Mouse (Mus musculus): ENCODE measurements around the gene Dapp1.
A peak's percentile ranks its signal among the peaks of the same experiment; 100 is the strongest.
"Not testable (repeated sequence)": the region's sequence is repeated elsewhere in the genome, so short reads cannot be mapped to it uniquely, and the experiment has no call there.

The Dapp1 gene

GRCm38 (mm10) chr3:137955560-137956081 lies 25.7 kb downstream of the Dapp1 start:
- DNase-seq (ENCODE audit: inconsistent age in 2 of 2, low spot score in 1 of 2) = peak in 1 of 2 experiments; percentile 44

- DNase-seq (ENCODE audit: inconsistent age in 2 of 2, low spot score in 1 of 2) = peak in 1 of 2 experiments; percentile 32
Measured at GRCm38 (mm10) chr3:137954256-137954916, 27.0 kb downstream of the Dapp1 start.

GRCm38 (mm10) chr3:137952914-137953880 lies 28.1 kb downstream of the Dapp1 start:
- DNase-seq (ENCODE audit: inconsistent age in 2 of 2, low spot score in 1 of 2) = peak in 1 of 2 experiments; percentile 67

GRCm38 (mm10) chr3:137952225-137952913 lies 29.0 kb downstream of the Dapp1 start:
- DNase-seq (ENCODE audit: inconsistent age in 2 of 2, low spot score in 1 of 2) = peak; percentile 78 to 83

- peak; percentile 63 to 75 for DNase-seq (ENCODE audit: inconsistent age in 2 of 2, low spot score in 1 of 2)
Measured at GRCm38 (mm10) chr3:137951819-137952218, 29.5 kb downstream of the Dapp1 start.

- not testable (repeated sequence) for DNase-seq (ENCODE audit: inconsistent age in 2 of 2, low spot score in 1 of 2)
Measured at GRCm38 (mm10) chr3:137951302-137951701, 30.0 kb downstream of the Dapp1 start.

- no peak for DNase-seq (ENCODE audit: inconsistent age in 2 of 2, low spot score in 1 of 2)
Measured at GRCm38 (mm10) chr3:137950191-137950885, 31.0 kb downstream of the Dapp1 start.

- no peak for DNase-seq (ENCODE audit: inconsistent age in 2 of 2, low spot score in 1 of 2)
Measured at GRCm38 (mm10) chr3:137947525-137947924, 33.8 kb downstream of the Dapp1 start.

- no peak for DNase-seq (ENCODE audit: inconsistent age in 2 of 2, low spot score in 1 of 2)
Measured at GRCm38 (mm10) chr3:137946827-137947226, 34.5 kb downstream of the Dapp1 start.

- DNase-seq (ENCODE audit: inconsistent age in 2 of 2, low spot score in 1 of 2) = no peak
Measured at GRCm38 (mm10) chr3:137943737-137944154, 37.6 kb downstream of the Dapp1 start.

- DNase-seq (ENCODE audit: inconsistent age in 2 of 2, low spot score in 1 of 2) = no peak
Measured at GRCm38 (mm10) chr3:137942098-137942622, 39.2 kb downstream of the Dapp1 start.

- DNase-seq (ENCODE audit: inconsistent age in 2 of 2, low spot score in 1 of 2) = no peak
Measured at GRCm38 (mm10) chr3:137941555-137941954, 39.8 kb downstream of the Dapp1 start.

GRCm38 (mm10) chr3:137940757-137941156 lies 40.6 kb downstream of the Dapp1 start:
- peak; percentile 77 to 94 for DNase-seq (ENCODE audit: inconsistent age in 2 of 2, low spot score in 1 of 2)

GRCm38 (mm10) chr3:137938608-137939007 lies 42.7 kb downstream of the Dapp1 start:
- peak; percentile 66 to 82 for DNase-seq (ENCODE audit: inconsistent age in 2 of 2, low spot score in 1 of 2)

- no peak for DNase-seq (ENCODE audit: inconsistent age in 2 of 2, low spot score in 1 of 2)
Measured at GRCm38 (mm10) chr3:137936541-137936940, 44.8 kb downstream of the Dapp1 start.

- peak in 1 of 2 experiments; percentile 63 for DNase-seq (ENCODE audit: inconsistent age in 2 of 2, low spot score in 1 of 2)
Measured at GRCm38 (mm10) chr3:137935570-137936525, 45.5 kb downstream of the Dapp1 start.

- no peak for DNase-seq (ENCODE audit: inconsistent age in 2 of 2, low spot score in 1 of 2)
Measured at GRCm38 (mm10) chr3:137933986-137934385, 47.4 kb downstream of the Dapp1 start.

GRCm38 (mm10) chr3:137932748-137933147 lies 48.6 kb downstream of the Dapp1 start:
- no peak for DNase-seq (ENCODE audit: inconsistent age in 2 of 2, low spot score in 1 of 2)

- DNase-seq (ENCODE audit: inconsistent age in 2 of 2, low spot score in 1 of 2) = no peak
Measured at GRCm38 (mm10) chr3:137929940-137930339, 51.4 kb downstream of the Dapp1 start.
